Mouse (Mus musculus) heart, adult 18-20 months (tissue): ENCODE measurements around the gene Il7r. TPM values are rescaled to one million over a fixed set of nuclear protein-coding genes. Genes with fewer than 3 reads are reported as not detected.
"Not testable (repeated sequence)": the region's sequence is repeated elsewhere in the genome, so short reads cannot be mapped to it uniquely, and the experiment has no call there.

Experiments
- DNase-seq, 2 experiments: peaks; one replicate each; pipeline ENCODE4 v3.0.0; 2021 to 2022; ENCODE audit warnings: mixed read lengths in 1 of 2
- long read RNA-seq, 2 experiments: library from polyadenylated mRNA; stranded (forward); transcript quantifications; one replicate each; pipeline ENCODE4 v2.0.0; 2021
- total RNA-seq, 2 experiments: library from RNA; stranded (reverse); gene quantifications; 2 replicates each; pipeline ENCODE4 v1.2.3; 2021

Il7r gene
- total RNA-seq = 1 to 10 TPM in 1 of 2 experiments, under 1 TPM in 1; 0.20 to 5.0 TPM
- long read RNA-seq, experiment 1 = 0 reads
- long read RNA-seq, experiment 2, partial matches to known transcripts = 0 of 1 reads
- long read RNA-seq, experiment 2, other reads (novel, unspliced or antisense) = 1 of 1 reads

GRCm38 (mm10) chr15:9530076-9530475, at the start of gene Il7r:
TSS of gene Il7r (minus strand) at chr15:9530176.
- DNase-seq = no peak

- DNase-seq = no peak
Measured at GRCm38 (mm10) chr15:9577303-9577702, 47.3 kb upstream of the Il7r start.

- no peak for DNase-seq
Measured at GRCm38 (mm10) chr15:9574796-9575195, 44.8 kb upstream of the Il7r start.

- peak; percentile 30 for DNase-seq
Measured at GRCm38 (mm10) chr15:9573361-9573760, 43.4 kb upstream of the Il7r start.

- DNase-seq = no peak
Measured at GRCm38 (mm10) chr15:9572664-9573063, 42.7 kb upstream of the Il7r start.

- DNase-seq = peak in 1 of 2 experiments; percentile 11
Measured at GRCm38 (mm10) chr15:9571896-9572295, 41.9 kb upstream of the Il7r start.

GRCm38 (mm10) chr15:9567316-9567715, 37.3 kb upstream of the Il7r start:
- DNase-seq = no peak

GRCm38 (mm10) chr15:9565396-9565795, 35.4 kb upstream of the Il7r start:
- peak; percentile 12 to 22 for DNase-seq

GRCm38 (mm10) chr15:9564156-9564555, 34.2 kb upstream of the Il7r start:
- no peak for DNase-seq

GRCm38 (mm10) chr15:9557264-9557663, 27.3 kb upstream of the Il7r start:
- DNase-seq = not testable (repeated sequence)

- no peak for DNase-seq
Measured at GRCm38 (mm10) chr15:9548951-9549350, 19.0 kb upstream of the Il7r start.

GRCm38 (mm10) chr15:9535200-9535599, 5.2 kb upstream of the Il7r start:
- DNase-seq = no peak

GRCm38 (mm10) chr15:9533356-9533902, 3.5 kb upstream of the Il7r start:
- DNase-seq = no peak

GRCm38 (mm10) chr15:9529646-9530045, 330 bp downstream of the Il7r start:
- no peak for DNase-seq

- no peak for DNase-seq
Measured at GRCm38 (mm10) chr15:9528186-9528935, 1.6 kb downstream of the Il7r start.

GRCm38 (mm10) chr15:9526412-9526811, 3.6 kb downstream of the Il7r start:
- no peak for DNase-seq

- DNase-seq = no peak
Measured at GRCm38 (mm10) chr15:9524907-9525306, 5.1 kb downstream of the Il7r start.

GRCm38 (mm10) chr15:9523956-9524355, 6.0 kb downstream of the Il7r start:
- peak in 1 of 2 experiments; percentile 11 for DNase-seq

GRCm38 (mm10) chr15:9523059-9523458, 6.9 kb downstream of the Il7r start:
- DNase-seq = no peak

GRCm38 (mm10) chr15:9492077-9492476, 37.9 kb downstream of the Il7r start:
- no peak for DNase-seq

- no peak for DNase-seq
Measured at GRCm38 (mm10) chr15:9489417-9490118, 40.4 kb downstream of the Il7r start.

GRCm38 (mm10) chr15:9473188-9473587, 56.8 kb downstream of the Il7r start:
- DNase-seq = no peak

- no peak for DNase-seq
Measured at GRCm38 (mm10) chr15:9472618-9473017, 57.4 kb downstream of the Il7r start.
